Comparison of ENCODE assay signal across 9 mouse cellular contexts in the genomic region with DNA sequence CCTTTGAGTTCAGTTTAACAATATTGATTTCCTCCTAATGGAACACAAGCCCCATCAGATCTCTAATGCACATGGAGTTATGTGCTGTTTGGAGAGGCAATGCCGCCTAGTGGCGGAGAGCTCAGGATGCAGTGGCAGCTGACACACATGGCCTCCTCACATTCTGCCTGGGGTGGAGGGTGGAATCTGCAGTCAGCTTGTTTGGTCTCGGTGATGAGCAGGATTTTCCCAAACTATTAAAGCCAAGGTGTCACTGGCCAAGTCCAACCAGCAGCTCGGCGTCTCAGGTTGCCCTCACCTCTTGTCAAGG.
DNase-seq lines count a peak whose midpoint lies in the region; ATAC-seq and TF ChIP-seq lines count a peak whose summit lies in the region.
"Had no signal": no experiment of that assay in that cellular context is flagged by ENCODE, and none has a peak within 500 bp of the region (broad histone marks: within the 10 kb centered on the region; RNA-seq: fewer than 3 reads in every experiment).

No protein-coding gene starts in this region.

- no peak for TF ChIP-seq EP300 in liver, postnatal 0 days (IDR thresholded peaks at IDR 0.05; ENCODE audit: low read depth)

- 50% methylated on average over 5 of the region's 5 CpGs for WGBS in kidney, embryonic 15.5 days
- WGBS in liver, postnatal 0 days (ENCODE audit: insufficient replicate concordance): 48% methylated on average over 5 of the region's 5 CpGs

- H3K27me3 ChIP-seq in Patski: no peaks in the 10 kb centered on the region
- no peaks in the 10 kb centered on the region for H3K27me3 ChIP-seq in kidney, embryonic 15.5 days
- no peaks in the 10 kb centered on the region for H3K27me3 ChIP-seq in liver, postnatal 0 days (ENCODE audit: insufficient read depth, low read length)

- POLR2A ChIA-PET in Patski (lab: Charles Lee): interaction anchor here (0.9 kb wide), 1 partner anchor 16 kb away, joined by 4 read pairs; no protein-coding TSS in a partner anchor

- peak; percentile 54 for DNase-seq in CD4-positive helper T cell, adult 2 months (ENCODE audit: low read depth, low spot score)
- DNase-seq in Patski (ENCODE audit: low read depth, low spot score): no peak
- DNase-seq in embryo, embryonic 10.5 days (ENCODE audit: low spot score): peak; percentile 75
- peak; percentile 50 to 52 for DNase-seq in heart, adult 9 months (ENCODE audit: low spot score in 2 of 2)
- DNase-seq in liver, postnatal 0 days: peak; percentile 64
- peak; percentile 43 for DNase-seq in retina, postnatal 7 days (ENCODE audit: low read depth, low spot score)

- ATAC-seq in Patski: no peak
- ATAC-seq in kidney, embryonic 15.5 days (replicated peaks; ENCODE audit: low FRiP score): no peak
- ATAC-seq in liver, postnatal 0 days: peak; percentile 75
- no peak for ATAC-seq in erythroblast, adult 5-6 weeks (replicated peaks; ENCODE audit: low FRiP score, poor library complexity, severe bottlenecking)

- TF ChIP-seq CTCF in Patski (IDR thresholded peaks at IDR 0.05): peak; percentile 88
- TF ChIP-seq CTCF in liver, postnatal 0 days (IDR thresholded peaks at IDR 0.05; ENCODE audit: low read depth): peak; percentile 85

- CTCF ChIA-PET in Patski (lab: Charles Lee): interaction anchor here (0.9 to 5.0 kb wide), 25 partner anchors 10 to 368 kb away, joined by 3 to 44 read pairs (median 4); a partner anchor contains a TSS

- no peak overlapping the region for H3K4me3 ChIP-seq in kidney, embryonic 15.5 days (replicated peaks)
- H3K4me3 ChIP-seq in liver, postnatal 0 days (ENCODE audit: low read depth, low read length): no peak overlapping the region
- H3K4me3 ChIP-seq: erythroblast, embryonic 14.5 days had no signal

- peaks cover 66% of the 10 kb centered on the region for H3K4me1 ChIP-seq in kidney, embryonic 15.5 days
- H3K4me1 ChIP-seq in liver, postnatal 0 days (ENCODE audit: insufficient read depth): 0 out of 2 replicates have a peak, but pooled peaks cover 3% of the 10 kb centered on the region

- peak overlapping the region; percentile 27; the same call in 1 of the 2 replicates for H3K4me2 ChIP-seq in kidney, embryonic 15.5 days
- 0 out of 2 replicates have a peak overlapping the region, but pooled peaks have one; percentile 18 for H3K4me2 ChIP-seq in liver, postnatal 0 days (ENCODE audit: low read depth, low read length)

- H3K9ac ChIP-seq in kidney, embryonic 15.5 days: no peak overlapping the region
- no peak overlapping the region for H3K9ac ChIP-seq in liver, postnatal 0 days (replicated peaks)

- no peak overlapping the region for H3K27ac ChIP-seq in kidney, embryonic 15.5 days
- H3K27ac ChIP-seq in liver, postnatal 0 days (ENCODE audit: low read depth): no peak overlapping the region

- in situ Hi-C loops in Patski (cut with MboI; ENCODE audit: low pct_unique_long_range_greater_than_20kb): loop anchor here (5.0 kb wide), 3 partner anchors 44 to 226 kb away; no protein-coding TSS in a partner anchor

- no peaks in the 10 kb centered on the region for H3K36me3 ChIP-seq in kidney, embryonic 15.5 days
- H3K36me3 ChIP-seq in liver, postnatal 0 days (replicated peaks; ENCODE audit: insufficient read depth, low read length): no peaks in the 10 kb centered on the region

- no peaks in the 10 kb centered on the region for H3K9me3 ChIP-seq in kidney, embryonic 15.5 days (replicated peaks)
- no peaks in the 10 kb centered on the region for H3K9me3 ChIP-seq in liver, postnatal 0 days (ENCODE audit: low read length)
